Mouse (Mus musculus) lung, postnatal 0 days (tissue): ENCODE measurements around the gene Kif2c.

Source experiments
- CTCF ChIP-seq: IDR thresholded peaks from 2 replicates; pipeline ENCODE4 v1.5.1; 2016; ENCODE audit warnings: antibody characterized with exemption, mild to moderate bottlenecking
- EP300 ChIP-seq: IDR thresholded peaks from 2 replicates; pipeline ENCODE4 v1.6.1; 2016; ENCODE audit warnings: antibody characterized with exemption, mild to moderate bottlenecking, control low read depth

DNA sequence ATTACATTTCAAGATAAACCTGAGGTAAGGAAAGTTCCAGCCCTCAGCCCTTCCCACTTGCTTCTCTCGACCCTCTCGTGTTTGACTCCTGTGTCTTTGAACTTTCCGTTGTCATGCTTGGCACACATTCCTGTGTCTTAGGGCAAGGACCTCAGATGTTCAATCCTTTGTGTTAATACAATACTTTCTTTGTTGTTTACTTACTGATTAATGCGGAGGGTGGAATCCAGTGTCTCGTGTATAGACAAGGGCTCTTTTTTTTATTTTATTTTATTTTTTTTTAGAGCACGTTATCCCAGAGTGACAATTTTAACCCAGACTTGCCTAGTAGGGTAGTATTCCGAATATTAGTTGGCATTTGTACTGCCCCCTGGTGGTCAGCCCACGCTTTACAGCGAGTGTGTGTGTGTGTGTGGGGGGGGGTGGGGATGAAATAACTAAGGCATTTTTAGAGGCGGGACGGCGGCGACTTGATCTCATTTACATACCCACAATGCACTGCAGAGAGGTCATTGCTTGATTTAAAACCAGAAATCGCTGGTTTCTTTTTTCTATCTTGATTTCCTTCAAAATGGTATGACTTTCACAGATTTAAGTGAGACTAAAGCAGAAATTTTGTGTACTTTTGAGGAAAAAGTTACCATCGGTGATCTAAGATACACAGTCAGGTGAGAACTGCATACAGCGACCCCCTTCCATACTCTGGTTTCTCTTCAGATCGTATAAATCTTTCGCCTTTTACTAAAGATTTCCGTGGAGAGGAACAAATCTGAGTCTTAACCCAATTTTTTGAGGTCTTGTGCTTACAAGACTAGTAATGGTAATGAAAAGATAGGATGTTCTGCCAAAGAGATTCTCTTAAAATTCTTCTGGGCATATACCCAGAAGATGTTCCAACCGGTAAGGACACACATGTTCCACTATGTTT is 28.0 kb upstream of the Kif2c start:
- TF ChIP-seq CTCF (peak; percentile 87), EP300 (peak; percentile 19; the same call in 1 of the 2 replicates)
